Mouse (Mus musculus) naive thymus-derived CD4-positive, alpha-beta T cell, adult 2 months (primary cell): ENCODE measurements around the gene Pkn2.

Experiments
- DNase-seq: peaks from one replicate; pipeline ENCODE4 v3.0.0-alpha.2; 2011; ENCODE audit warnings: low read depth

Gene Pkn2

GRCm38 (mm10) chr3:142743973-142744898 is 137.6 kb downstream of the Pkn2 start:
- DNase-seq = peak; percentile 80
